Mouse (Mus musculus) stomach, postnatal 0 days (tissue): ENCODE data around the gene Perm1.

ENCODE experiments used
- CTCF ChIP-seq: IDR thresholded peaks from 2 replicates; pipeline ENCODE4 v1.5.1; 2016; ENCODE audit warnings: antibody characterized with exemption, low read depth, mild to moderate bottlenecking, moderate library complexity
- EP300 ChIP-seq: optimal IDR thresholded peaks from 2 replicates; pipeline ENCODE3; 2016; ENCODE audit warnings: antibody characterized with exemption

DNA sequence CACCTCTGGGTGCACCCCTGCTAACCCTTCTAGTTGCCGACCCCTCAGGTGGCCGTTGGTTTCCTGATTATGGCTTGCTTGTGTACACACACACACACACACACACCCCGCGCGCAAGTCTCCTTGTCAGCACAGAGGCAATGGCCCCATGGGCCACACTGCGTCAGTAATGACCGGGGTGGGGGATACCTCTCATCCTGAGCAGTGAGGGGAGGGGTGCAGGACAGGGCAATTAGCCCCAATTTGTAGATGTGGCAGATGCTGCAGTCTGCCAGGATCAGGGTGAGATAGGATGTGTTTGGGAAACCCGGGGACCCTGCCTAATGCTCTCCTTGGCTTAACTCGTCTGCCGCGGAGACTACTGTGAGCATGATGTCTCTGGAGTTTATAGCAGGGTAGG lies 33.9 kb downstream of the Perm1 start:
- TF ChIP-seq CTCF (no peak), EP300 (no peak)
